Mouse (Mus musculus): ENCODE measurements around the gene Klf6.

GRCm38 (mm10) chr13:5844338-5844737 lies 16.9 kb upstream of the Klf6 start:
- TF ChIP-seq POLR2A (IDR thresholded peaks at IDR 0.05; ENCODE audit: borderline replicate concordance, extremely low read depth, insufficient read depth, insufficient read length, poor library complexity, severe bottlenecking) (no peak), CTCF (IDR thresholded peaks at IDR 0.05; ENCODE audit: borderline replicate concordance, extremely low read depth, insufficient read depth, insufficient read length) (no peak)

Data from brain, embryonic 14.5 days (tissue).